Mouse (Mus musculus) heart, embryonic 16.5 days (tissue): ENCODE measurements around the gene Foxl2. TPM values are rescaled to one million over a fixed set of nuclear protein-coding genes. Genes with fewer than 3 reads are reported as not detected.

Experiments used
- ATAC-seq: fragments of 200-750 bp; cut with Nextera tagmentation; replicated peaks from 2 replicates; pipeline ENCODE4 v1.8.0; 2017; ENCODE audit warnings: moderate number of reproducible peaks; ENCODE audit not compliant: insufficient read depth, low FRiP score; ENCODE audit errors: extremely low read depth
- H3K27ac ChIP-seq: fragments of 300-500 bp; sonication (generic); 2 replicates; pipeline ENCODE4 v1.5.1; 2014; ENCODE audit warnings: mild to moderate bottlenecking, low read length, control low read depth, moderate library complexity
- H3K27me3 ChIP-seq: fragments of 300-500 bp; sonication (generic); 2 replicates; pipeline ENCODE4 v1.6.1; 2014; ENCODE audit warnings: low read length, mixed read lengths; ENCODE audit not compliant: control insufficient read depth, insufficient read depth
- H3K36me3 ChIP-seq: fragments of 300-500 bp; sonication (generic); 2 replicates; pipeline ENCODE4 v1.6.1; 2014; ENCODE audit not compliant: control insufficient read depth, insufficient read depth
- H3K4me1 ChIP-seq: fragments of 300-500 bp; sonication (generic); 2 replicates; pipeline ENCODE4 v1.6.1; 2014; ENCODE audit warnings: low read length, mixed read lengths; ENCODE audit not compliant: control insufficient read depth, insufficient read depth
- H3K4me2 ChIP-seq: fragments of 300-500 bp; sonication (generic); 2 replicates; pipeline ENCODE4 v1.6.1; 2014; ENCODE audit warnings: low read depth, mild to moderate bottlenecking, control low read depth, low read length
- H3K4me3 ChIP-seq: fragments of 300-500 bp; sonication (generic); 2 replicates; pipeline ENCODE4 v1.5.1; 2014; ENCODE audit warnings: mild to moderate bottlenecking, control low read depth, low read length
- H3K9ac ChIP-seq: fragments of 300-500 bp; sonication (generic); 2 replicates; pipeline ENCODE4 v1.6.1; 2014; ENCODE audit warnings: low read length, control low read depth
- H3K9me3 ChIP-seq: fragments of 300-500 bp; sonication (generic); replicated peaks from 2 replicates; pipeline ENCODE4 v1.6.1; 2016; ENCODE audit warnings: low read length; ENCODE audit not compliant: control insufficient read depth
- WGBS: fragments of 180-500 bp; shearing (Covaris S2); extraction: QIAGEN DNeasy Blood & Tissue Kit; methylation state at CpG from one replicate; pipeline ENCODE4 v1.1.7; 2014; 5-methylcytosine and 5-hydroxymethylcytosine counted together
- polyA plus RNA-seq: library from polyadenylated mRNA; unstranded; fragments of >200 nt; fragmentation: Nextera tagmentation; extraction: Ambion mirVana; gene quantifications from 2 replicates; pipeline ENCODE4 v1.2.1, GENCODE M21; 2015

Gene Foxl2
- polyA plus RNA-seq, 1 experiment from 2014 or later = 0.05 TPM

DNA sequence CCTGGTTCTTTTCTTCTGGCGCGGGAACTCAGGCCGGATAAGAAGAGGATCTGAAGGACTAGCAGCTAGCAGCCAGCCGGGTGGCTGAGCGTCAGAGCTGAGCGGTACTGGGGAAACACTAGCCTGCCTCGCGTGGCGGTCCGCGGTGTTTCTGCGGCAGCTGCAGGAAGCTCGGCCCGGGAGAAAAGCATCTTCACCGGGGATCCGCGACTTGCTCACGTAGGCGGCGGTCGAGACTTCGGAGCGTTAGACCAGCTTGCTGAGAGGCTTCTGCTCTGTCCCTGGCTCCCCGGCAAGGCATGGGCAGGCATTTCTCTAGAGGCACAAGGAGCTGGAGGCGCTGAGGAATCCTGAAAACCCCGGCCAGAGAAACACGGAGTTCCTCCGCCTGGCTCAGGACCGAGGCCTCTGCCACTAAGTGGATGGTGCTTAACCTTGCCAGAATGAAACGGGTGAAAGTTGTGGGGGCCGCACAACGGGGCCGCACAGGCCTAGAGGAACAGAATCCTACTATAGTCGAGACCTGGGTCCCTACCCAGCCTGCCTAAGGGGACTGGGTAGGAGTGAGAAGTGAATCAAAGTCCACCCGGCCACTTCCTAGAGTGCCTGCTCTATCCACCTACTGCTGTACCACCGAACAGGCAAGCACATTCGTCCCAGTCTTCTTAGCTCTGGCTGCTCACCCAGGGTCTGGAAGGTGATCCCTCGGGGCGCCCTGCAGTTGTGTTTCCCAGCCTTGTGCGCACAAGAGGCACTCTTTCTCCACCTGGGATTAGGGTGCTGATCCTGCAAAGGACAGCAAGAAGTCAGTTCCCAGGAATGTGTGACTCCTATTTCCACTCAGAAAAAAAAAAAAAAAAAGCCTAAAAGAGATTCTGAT is 2.7 kb upstream of the Foxl2 start:
- Histone ChIP-seq H3K4me2 (peak overlapping the region; percentile 26; the same call in 1 of the 2 replicates), H3K27me3 (peaks cover 79% of the 10 kb centered on the region), H3K27ac (no peak overlapping the region), H3K36me3 (no peaks in the 10 kb centered on the region), H3K4me1 (peaks cover 21% of the 10 kb centered on the region), H3K9me3 (no peaks in the 10 kb centered on the region), H3K9ac (no peak overlapping the region), H3K4me3 (peak overlapping the region; percentile 9)
- under 1% methylated on average over 40 of the region's 40 CpGs for WGBS
- ATAC-seq = no peak

DNA sequence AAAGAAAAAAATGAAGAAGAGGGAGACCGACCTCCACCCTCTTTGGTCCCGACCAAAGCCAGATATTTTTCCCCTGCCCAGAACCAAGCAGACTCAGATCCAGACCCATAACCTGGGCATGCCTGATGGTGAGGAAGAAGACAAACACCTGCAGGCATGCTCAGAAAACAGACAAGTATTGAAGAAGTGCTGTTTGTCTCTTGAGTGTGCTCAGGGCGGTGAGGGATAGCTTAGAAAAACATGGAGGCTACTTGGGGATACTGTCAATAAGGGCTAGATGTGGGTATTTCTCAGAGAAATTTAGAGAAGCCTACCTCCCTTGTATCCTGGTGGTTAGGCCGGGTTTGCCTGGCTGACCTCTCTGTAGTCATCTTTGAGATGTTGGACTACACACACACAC is 1.8 kb upstream of the Foxl2 start:
- no peak overlapping the region for H3K4me2 ChIP-seq
- 3% methylated on average over 4 of the region's 4 CpGs for WGBS
- no peak overlapping the region for H3K27ac ChIP-seq
- no peak overlapping the region for H3K4me3 ChIP-seq
- H3K4me1 ChIP-seq = peaks cover 21% of the 10 kb centered on the region
- H3K9ac ChIP-seq = no peak overlapping the region
- no peaks in the 10 kb centered on the region for H3K9me3 ChIP-seq
- no peaks in the 10 kb centered on the region for H3K36me3 ChIP-seq
- ATAC-seq = no peak
- H3K27me3 ChIP-seq = peaks cover 76% of the 10 kb centered on the region

DNA sequence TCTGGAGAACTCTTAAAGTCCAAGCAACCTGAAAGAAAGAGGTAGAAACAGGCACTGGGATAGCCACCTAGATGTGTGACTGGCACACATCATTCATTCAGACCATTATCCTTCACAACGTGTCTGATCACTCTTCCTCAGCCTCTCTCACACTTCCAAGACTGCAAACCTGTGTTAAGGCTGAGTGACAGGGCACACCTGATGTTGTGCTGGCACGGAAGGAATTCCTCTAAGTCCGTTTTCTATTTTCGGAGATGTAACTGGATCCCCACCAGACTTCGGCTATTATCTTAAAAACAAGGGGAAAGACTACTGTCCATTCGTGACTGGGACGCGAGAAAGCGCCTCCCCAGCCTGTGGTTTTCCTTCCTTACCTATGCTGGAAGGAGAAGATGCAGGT is 1.3 kb upstream of the Foxl2 start:
- no peak overlapping the region for H3K9ac ChIP-seq
- no peak overlapping the region for H3K4me3 ChIP-seq
- no peak overlapping the region for H3K4me2 ChIP-seq
- peaks cover 77% of the 10 kb centered on the region for H3K27me3 ChIP-seq
- WGBS = 2% methylated on average over 9 of the region's 9 CpGs
- H3K27ac ChIP-seq = no peak overlapping the region
- no peak for ATAC-seq
- H3K9me3 ChIP-seq = no peaks in the 10 kb centered on the region
- H3K4me1 ChIP-seq = peaks cover 21% of the 10 kb centered on the region
- no peaks in the 10 kb centered on the region for H3K36me3 ChIP-seq

DNA sequence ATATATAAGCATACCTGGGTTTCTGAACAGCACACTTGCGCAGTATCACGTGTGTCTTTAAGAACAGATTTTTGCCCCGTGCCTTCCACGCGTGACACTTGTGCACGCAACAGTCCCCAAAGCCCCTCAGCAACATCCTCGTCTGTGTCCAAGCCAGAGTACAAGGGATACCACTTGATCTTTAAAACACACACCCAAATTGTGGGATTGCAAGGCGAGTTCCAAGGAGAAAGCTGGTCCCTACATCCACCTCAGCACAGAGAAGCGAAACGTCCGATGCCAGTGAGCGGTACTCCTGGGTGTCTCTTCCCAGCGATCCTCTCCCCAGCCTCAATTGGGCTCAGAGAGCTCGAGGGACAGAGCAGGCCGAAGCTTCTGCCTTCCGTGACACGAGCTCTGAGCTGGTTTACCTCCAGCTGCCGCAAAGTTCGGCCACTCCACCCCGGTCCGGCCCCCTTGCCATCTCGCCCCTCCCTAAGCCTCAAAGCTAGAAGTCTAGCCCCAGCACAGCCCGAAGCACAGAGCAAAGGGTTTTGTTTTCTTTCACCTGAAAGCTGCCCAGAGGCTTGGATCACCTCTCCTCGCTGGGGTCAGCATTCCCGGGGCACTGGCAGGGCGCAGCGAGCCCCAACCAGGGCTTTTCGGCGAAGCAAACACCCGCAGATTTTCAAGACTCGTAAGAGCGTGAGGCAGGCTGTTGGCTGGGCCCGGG is 541 bp upstream of the Foxl2 start:
- H3K27me3 ChIP-seq = peaks cover 82% of the 10 kb centered on the region
- 2% methylated on average over 33 of the region's 33 CpGs for WGBS
- H3K4me1 ChIP-seq = peaks cover 21% of the 10 kb centered on the region
- H3K9me3 ChIP-seq = no peaks in the 10 kb centered on the region
- no peaks in the 10 kb centered on the region for H3K36me3 ChIP-seq
- H3K4me2 ChIP-seq = peak overlapping the region; percentile 83
- H3K27ac ChIP-seq = no peak overlapping the region
- H3K9ac ChIP-seq = no peak overlapping the region
- no peak for ATAC-seq
- H3K4me3 ChIP-seq = peak overlapping the region; percentile 53

DNA sequence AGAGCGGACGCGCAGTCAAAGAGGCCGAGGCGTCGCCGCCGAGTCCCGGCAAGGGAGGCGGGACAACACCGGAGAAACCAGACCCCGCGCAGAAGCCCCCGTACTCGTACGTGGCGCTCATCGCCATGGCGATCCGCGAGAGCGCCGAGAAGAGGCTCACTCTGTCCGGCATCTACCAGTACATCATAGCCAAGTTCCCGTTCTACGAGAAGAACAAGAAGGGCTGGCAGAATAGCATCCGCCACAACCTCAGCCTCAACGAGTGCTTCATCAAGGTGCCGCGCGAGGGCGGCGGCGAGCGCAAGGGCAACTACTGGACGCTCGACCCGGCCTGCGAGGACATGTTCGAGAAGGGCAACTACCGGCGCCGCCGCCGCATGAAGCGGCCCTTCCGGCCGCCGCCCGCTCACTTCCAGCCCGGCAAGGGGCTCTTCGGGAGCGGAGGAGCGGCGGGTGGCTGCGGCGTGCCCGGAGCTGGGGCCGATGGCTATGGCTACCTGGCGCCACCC is 682 bp downstream of the Foxl2 start:
- Histone ChIP-seq H3K36me3 (no peaks in the 10 kb centered on the region), H3K4me3 (peak overlapping the region; percentile 53), H3K9me3 (no peaks in the 10 kb centered on the region), H3K4me1 (peaks cover 21% of the 10 kb centered on the region), H3K27me3 (peaks cover 85% of the 10 kb centered on the region), H3K27ac (no peak overlapping the region), H3K9ac (0 out of 2 replicates have a peak overlapping the region, but pooled peaks have one; percentile 13), H3K4me2 (peak overlapping the region; percentile 83)
- under 1% methylated on average over 59 of the region's 60 CpGs for WGBS
- ATAC-seq = no peak

DNA sequence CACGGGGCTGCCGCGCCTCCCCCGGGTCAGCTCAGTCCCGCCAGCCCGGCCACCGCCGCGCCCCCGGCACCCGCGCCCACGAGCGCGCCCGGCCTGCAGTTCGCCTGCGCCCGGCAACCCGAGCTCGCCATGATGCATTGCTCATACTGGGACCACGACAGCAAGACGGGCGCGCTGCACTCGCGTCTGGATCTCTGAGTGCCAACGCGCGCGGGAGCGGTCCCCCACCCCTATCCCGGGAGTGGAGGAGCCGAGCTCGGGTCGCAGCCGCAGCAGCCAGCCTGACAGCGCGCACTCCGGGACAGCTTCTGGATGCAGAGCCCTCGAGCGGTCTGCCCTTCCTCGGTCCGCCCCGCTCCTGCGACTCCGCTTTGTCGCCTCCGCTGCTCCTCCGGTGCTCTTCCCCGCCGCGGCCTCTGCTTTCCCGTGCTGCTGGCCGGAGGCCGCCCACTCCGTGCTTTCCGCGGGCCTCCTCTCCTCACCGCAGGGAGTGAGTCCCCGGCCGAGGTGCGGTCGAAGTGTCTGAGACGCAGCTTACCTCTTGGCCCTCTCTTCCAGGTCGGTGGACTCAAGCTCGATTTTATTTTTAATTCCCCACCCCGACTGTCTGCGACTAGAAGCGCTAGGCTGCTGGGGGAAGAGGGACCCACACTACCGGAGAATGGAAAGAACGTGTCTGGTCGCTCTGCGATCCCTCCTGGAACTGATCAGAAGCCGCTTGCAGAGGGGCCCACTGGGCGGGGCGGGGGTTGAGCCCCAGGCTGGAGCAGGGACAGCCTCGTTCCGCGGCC is 1.7 kb downstream of the Foxl2 start:
- Histone ChIP-seq H3K27me3 (peaks cover 85% of the 10 kb centered on the region), H3K4me2 (peak overlapping the region; percentile 83), H3K9me3 (no peaks in the 10 kb centered on the region), H3K4me3 (peak overlapping the region; percentile 53), H3K9ac (no peak overlapping the region), H3K27ac (no peak overlapping the region), H3K4me1 (peaks cover 21% of the 10 kb centered on the region), H3K36me3 (no peaks in the 10 kb centered on the region)
- WGBS = under 1% methylated on average over 67 of the region's 80 CpGs
- peak; percentile 34; the same call in 1 of the 2 replicates for ATAC-seq

DNA sequence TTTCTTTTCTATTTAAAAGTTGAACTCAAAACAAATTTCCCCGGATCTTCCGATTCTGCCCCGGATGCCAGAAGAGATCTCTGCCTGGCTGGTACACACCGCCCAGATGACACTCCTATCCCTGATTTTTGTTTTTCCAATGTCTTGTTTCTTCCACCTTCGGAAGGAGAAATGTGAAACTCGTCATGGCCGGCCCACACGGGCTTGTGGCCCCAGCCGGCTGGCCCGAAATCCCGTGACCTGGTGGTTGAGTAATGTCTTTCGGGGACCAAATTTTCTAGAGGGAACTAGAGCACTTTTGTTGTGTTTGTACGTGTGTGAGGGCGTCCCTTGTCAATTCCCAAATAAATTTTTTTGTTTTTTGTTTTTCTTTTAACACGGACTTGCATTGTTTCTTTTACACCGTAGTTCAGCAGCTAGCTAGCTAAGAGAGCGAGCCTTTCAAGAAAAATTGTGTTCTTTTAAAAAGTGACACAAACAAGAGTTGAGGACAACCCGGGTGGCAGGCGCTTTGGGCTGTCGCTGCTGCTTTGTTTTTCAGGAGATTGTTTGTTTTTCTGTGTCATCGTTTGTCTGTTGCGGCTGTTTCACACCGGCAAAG is 2.8 kb downstream of the Foxl2 start:
- Histone ChIP-seq H3K9ac (no peak overlapping the region), H3K9me3 (no peaks in the 10 kb centered on the region), H3K4me2 (no peak overlapping the region), H3K27me3 (peaks cover 88% of the 10 kb centered on the region), H3K27ac (no peak overlapping the region), H3K4me1 (peaks cover 21% of the 10 kb centered on the region), H3K36me3 (no peaks in the 10 kb centered on the region), H3K4me3 (no peak overlapping the region)
- whole genome bisulfite sequencing = 3% methylated on average over 23 of the region's 23 CpGs
- ATAC-seq = no peak

DNA sequence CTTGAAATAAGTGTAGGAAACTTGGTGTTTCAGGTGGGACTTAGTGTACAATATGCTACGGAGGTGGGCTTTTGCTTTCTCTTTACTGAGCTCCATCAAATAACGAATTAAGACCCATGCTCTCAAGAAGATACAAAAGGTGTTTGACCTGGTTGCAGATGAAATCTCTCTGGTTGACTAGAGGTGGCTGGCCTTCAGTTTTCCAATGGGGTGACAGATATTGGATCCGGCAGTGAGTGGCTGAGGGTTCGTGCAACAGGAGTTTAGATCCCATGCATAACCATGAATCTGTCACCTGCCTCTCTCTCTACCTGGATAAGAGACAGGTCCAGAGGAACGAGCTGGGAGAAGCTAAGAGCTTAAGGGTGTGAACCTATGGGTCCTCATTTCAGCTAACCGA is 3.5 kb downstream of the Foxl2 start:
- H3K9me3 ChIP-seq = no peaks in the 10 kb centered on the region
- 4% methylated on average over 6 of the region's 6 CpGs for WGBS
- ATAC-seq = no peak
- peaks cover 21% of the 10 kb centered on the region for H3K4me1 ChIP-seq
- peaks cover 88% of the 10 kb centered on the region for H3K27me3 ChIP-seq
- H3K9ac ChIP-seq = no peak overlapping the region
- H3K4me3 ChIP-seq = no peak overlapping the region
- H3K4me2 ChIP-seq = no peak overlapping the region
- H3K27ac ChIP-seq = no peak overlapping the region
- no peaks in the 10 kb centered on the region for H3K36me3 ChIP-seq
